ENCODE assay signal across 14 mouse cellular contexts in the genomic region with DNA sequence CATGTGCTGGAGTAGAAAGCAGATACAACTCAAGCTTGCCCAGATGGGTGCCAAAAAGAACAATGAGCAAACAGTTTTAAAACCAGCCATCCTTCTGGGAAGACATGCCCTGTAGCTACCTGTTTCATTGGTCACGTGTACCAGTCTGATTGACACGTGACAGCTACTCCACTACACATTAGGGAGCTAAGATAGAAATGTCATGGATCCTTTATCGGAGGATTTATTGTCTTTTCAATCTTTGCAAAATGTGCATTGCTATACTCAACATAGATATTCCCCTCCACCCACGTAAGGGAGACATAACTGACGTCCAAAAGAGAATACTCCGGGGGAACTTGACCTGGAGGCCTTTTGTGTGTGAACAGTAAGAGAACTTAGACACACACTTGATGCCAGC.
"Had no signal": no experiment of that assay in that cellular context is flagged by ENCODE, and none has a peak within 500 bp of the region (broad histone marks: within the 10 kb centered on the region; RNA-seq: fewer than 3 reads in every experiment).

No protein-coding gene starts in this region.

- ATAC-seq: intestine, embryonic 16.5 days; midbrain, embryonic 15.5 days had no signal

- H3K9ac ChIP-seq: limb, embryonic 12.5 days; limb, embryonic 15.5 days; liver, embryonic 13.5 days; lung, embryonic 14.5 days; midbrain, embryonic 12.5 days; midbrain, embryonic 15.5 days had no signal

- DNase-seq: kidney, adult 8-10 months; kidney, postnatal 14 days; kidney, postnatal 4 days; left cerebral cortex, postnatal 4 days; liver, embryonic 13.5 days; lung, embryonic 14.5 days; lung, postnatal 14 days; thymus, adult 18-20 months; thymus, postnatal 36 days had no signal

- H3K4me2 ChIP-seq: limb, embryonic 12.5 days; limb, embryonic 15.5 days; liver, embryonic 13.5 days; lung, embryonic 14.5 days; midbrain, embryonic 12.5 days; midbrain, embryonic 15.5 days had no signal

- H3K36me3 ChIP-seq: limb, embryonic 12.5 days; limb, embryonic 15.5 days; liver, embryonic 13.5 days; midbrain, embryonic 12.5 days; midbrain, embryonic 15.5 days had no signal

- H3K27ac ChIP-seq: limb, embryonic 12.5 days; limb, embryonic 15.5 days; liver, embryonic 13.5 days; midbrain, embryonic 12.5 days; midbrain, embryonic 15.5 days had no signal

- H3K27me3 ChIP-seq: limb, embryonic 12.5 days; limb, embryonic 15.5 days; liver, embryonic 13.5 days; midbrain, embryonic 12.5 days; midbrain, embryonic 15.5 days had no signal

- H3K9me3 ChIP-seq: limb, embryonic 12.5 days; limb, embryonic 15.5 days; liver, embryonic 13.5 days; midbrain, embryonic 12.5 days; midbrain, embryonic 15.5 days had no signal

- H3K4me1 ChIP-seq: limb, embryonic 12.5 days; limb, embryonic 15.5 days; midbrain, embryonic 12.5 days; midbrain, embryonic 15.5 days had no signal

- H3K4me3 ChIP-seq: limb, embryonic 12.5 days; limb, embryonic 15.5 days; liver, embryonic 13.5 days; midbrain, embryonic 12.5 days; midbrain, embryonic 15.5 days had no signal
